Mouse (Mus musculus): ENCODE results near the gene Cers6. TPM values are rescaled to one million over a fixed set of nuclear protein-coding genes. Genes with fewer than 3 reads are reported as not detected.

Cers6 gene
- polyA plus RNA-seq, 1 experiment from 2014 or later: 36.8 TPM

DNA sequence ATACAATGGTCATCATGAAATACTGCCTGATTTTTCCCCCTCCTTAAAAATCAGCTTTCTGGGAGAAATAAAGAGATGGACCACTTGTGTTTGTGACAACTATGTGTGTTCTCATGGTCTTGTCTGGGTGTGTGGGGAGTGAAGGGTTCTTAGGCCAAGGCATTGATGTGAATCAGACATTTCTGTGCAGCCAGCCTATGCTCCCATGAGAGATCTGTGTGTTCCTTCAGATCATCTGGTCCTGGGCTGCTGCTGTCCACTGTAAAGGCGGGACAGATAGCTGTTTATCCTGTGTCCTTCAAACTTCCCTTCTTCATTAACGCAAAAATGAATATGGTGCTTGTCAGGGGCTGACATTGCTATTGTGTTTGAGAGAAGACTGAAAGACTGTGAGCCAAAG is 150.6 kb downstream of the Cers6 start:
- Histone ChIP-seq H3K27ac (no peak overlapping the region), H3K4me2 (no peak overlapping the region), H3K4me3 (replicated peaks) (no peak overlapping the region), H3K4me1 (0 out of 2 replicates have a peak, but pooled peaks cover 9% of the 10 kb centered on the region), H3K9me3 (replicated peaks) (no peaks in the 10 kb centered on the region), H3K9ac (no peak overlapping the region), H3K36me3 (no peaks in the 10 kb centered on the region), H3K27me3 (no peaks in the 10 kb centered on the region)
- WGBS: 82% methylated on average over 2 of the region's 2 CpGs
- ATAC-seq (replicated peaks; ENCODE audit: low FRiP score): no peak

DNA sequence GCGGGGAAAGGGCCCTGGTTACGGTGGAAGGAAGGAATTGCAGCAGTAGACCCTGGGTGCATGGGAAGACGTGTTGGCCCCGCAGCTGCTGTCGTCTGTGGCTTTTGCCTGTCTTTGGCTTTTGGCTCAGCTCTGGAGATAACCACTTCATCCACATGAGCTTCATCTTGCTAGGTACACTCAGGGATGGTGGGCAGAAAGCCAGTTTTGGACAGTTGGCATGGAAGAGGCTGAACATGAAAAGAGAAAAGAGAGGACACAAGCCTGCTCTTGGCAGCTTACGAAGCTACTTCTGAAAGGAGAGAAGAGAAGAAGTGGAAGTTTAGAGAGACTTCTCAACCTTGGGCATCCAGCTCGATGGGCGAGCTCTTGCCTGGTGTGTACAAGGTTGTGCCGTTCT is 153.0 kb downstream of the Cers6 start:
- no peak for ATAC-seq (replicated peaks; ENCODE audit: low FRiP score)
- Histone ChIP-seq H3K9me3 (replicated peaks) (no peaks in the 10 kb centered on the region), H3K4me2 (no peak overlapping the region), H3K4me3 (replicated peaks) (no peak overlapping the region), H3K27me3 (no peaks in the 10 kb centered on the region), H3K27ac (no peak overlapping the region), H3K36me3 (no peaks in the 10 kb centered on the region), H3K4me1 (0 out of 2 replicates have a peak, but pooled peaks cover 9% of the 10 kb centered on the region), H3K9ac (no peak overlapping the region)
- 94% methylated on average over 9 of the region's 9 CpGs for WGBS

DNA sequence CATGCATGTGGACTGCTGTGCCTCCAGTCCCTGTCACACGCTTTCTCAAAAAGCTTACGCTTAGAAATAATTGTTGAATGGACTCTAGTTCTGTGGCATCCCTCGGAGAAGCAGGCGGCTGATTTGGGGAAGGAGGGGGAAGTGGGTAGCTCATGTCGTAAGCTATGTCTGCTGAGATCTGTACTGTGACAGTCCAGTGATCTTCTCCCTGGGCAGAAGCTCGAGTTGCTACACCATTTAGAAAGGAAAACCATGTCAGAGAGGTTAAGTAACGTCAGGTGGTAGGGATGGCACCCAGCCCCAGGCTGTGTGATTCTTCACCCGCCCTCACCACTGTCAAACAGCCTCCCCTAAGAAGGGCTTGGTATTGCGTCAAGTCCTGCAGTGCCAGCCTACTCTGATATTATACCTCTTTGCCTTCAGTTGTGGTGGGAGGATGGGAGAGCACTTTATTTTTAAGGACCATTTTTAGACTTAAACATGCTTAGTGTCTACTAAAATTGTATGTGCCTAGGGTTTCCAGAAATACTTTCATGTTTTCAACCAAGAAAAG is 154.0 kb downstream of the Cers6 start:
- H3K4me1 ChIP-seq: 0 out of 2 replicates have a peak, but pooled peaks cover 9% of the 10 kb centered on the region
- H3K9ac ChIP-seq: no peak overlapping the region
- WGBS: 81% methylated on average over 9 of the region's 9 CpGs
- no peaks in the 10 kb centered on the region for H3K36me3 ChIP-seq
- no peak overlapping the region for H3K4me2 ChIP-seq
- no peaks in the 10 kb centered on the region for H3K27me3 ChIP-seq
- no peaks in the 10 kb centered on the region for H3K9me3 ChIP-seq (replicated peaks)
- H3K4me3 ChIP-seq (replicated peaks): no peak overlapping the region
- H3K27ac ChIP-seq: no peak overlapping the region
- no peak for ATAC-seq (replicated peaks; ENCODE audit: low FRiP score)

DNA sequence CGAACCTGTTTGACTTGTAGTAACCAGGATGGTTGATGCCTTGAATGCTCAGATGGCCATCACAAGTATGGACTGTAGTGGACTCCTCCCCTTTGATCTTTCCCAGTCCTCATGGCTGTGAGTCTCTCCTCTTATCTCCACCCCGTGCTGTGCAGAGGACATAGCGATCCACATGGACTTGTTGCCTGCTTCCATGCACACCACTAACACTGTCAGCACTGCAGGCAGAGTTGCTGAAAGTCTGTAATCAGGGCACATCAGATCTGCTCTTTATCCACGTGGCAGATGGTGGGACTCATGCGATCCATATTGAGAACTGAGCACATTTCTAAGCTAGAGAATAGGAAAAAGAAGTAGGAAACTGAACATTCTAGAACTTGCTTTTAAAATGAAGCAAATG is 154.6 kb downstream of the Cers6 start:
- Histone ChIP-seq H3K27ac (no peak overlapping the region), H3K9me3 (replicated peaks) (no peaks in the 10 kb centered on the region), H3K27me3 (no peaks in the 10 kb centered on the region), H3K9ac (no peak overlapping the region), H3K4me2 (no peak overlapping the region), H3K4me3 (replicated peaks) (no peak overlapping the region), H3K4me1 (0 out of 2 replicates have a peak, but pooled peaks cover 8% of the 10 kb centered on the region), H3K36me3 (no peaks in the 10 kb centered on the region)
- 85% methylated on average over 5 of the region's 5 CpGs for WGBS
- ATAC-seq (replicated peaks; ENCODE audit: low FRiP score): no peak

DNA sequence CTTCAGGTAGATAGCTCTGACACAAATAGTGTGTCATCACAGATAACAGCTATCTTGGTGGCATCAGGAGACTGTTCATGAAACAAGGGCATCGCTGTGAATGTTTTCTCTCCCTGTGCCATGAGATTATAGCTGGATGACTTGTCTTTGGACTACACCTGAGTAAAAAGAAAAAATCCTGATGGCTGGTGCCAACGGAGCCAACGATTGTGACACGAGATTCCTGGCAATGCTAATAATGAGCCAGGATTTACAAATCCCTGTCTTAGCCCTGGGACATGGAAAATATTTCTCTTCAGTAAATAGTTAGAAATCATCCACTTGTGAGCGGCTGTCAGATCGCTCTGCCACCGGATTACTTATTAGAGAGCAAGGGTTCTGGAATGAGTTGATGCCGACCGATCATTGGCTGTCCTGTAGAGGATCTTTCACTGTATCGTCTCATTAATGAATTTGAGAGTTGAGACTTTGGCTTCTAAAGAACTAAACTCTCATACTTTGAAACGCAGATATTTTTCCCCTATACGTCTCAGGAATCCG is 157.9 kb downstream of the Cers6 start:
- H3K4me2 ChIP-seq: no peak overlapping the region
- H3K4me3 ChIP-seq (replicated peaks): no peak overlapping the region
- no peak for ATAC-seq (replicated peaks; ENCODE audit: low FRiP score)
- H3K36me3 ChIP-seq: no peaks in the 10 kb centered on the region
- H3K9me3 ChIP-seq (replicated peaks): no peaks in the 10 kb centered on the region
- H3K27me3 ChIP-seq: no peaks in the 10 kb centered on the region
- no peak overlapping the region for H3K9ac ChIP-seq
- no peak overlapping the region for H3K27ac ChIP-seq
- 87% methylated on average over 13 of the region's 13 CpGs for WGBS
- no peaks in the 10 kb centered on the region for H3K4me1 ChIP-seq

DNA sequence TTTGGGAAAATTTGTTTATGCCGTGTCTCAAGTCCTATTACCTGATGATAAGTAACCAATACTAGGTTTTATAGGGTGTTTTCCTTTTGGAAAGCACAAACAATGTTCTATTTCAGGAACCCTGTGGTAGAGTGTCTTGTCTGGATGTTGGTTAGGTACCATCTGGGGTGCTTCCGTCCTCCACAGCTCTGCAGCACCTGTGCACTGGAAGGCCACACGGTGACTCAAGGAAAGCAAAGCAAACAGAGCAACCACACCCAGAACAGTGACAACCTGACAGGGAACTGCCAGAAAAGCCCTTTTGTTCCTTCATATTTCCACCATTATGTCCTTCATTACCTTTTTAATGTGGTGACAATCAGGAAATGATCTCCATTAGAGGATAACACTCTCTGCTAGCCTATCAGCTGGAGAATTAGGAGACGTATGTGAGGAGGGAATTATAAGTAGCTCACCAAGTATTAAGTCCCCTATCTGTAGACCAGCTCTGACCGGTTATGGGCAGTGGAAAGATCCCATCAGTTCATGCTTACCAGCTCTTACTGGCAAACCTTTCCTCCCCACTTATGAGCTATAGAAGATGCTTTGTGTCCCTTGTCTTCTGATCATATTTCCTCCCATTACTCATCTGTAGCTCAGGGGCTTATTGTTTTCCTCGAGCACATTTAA is 158.7 kb downstream of the Cers6 start:
- Histone ChIP-seq H3K27ac (no peak overlapping the region), H3K4me3 (replicated peaks) (no peak overlapping the region), H3K4me2 (no peak overlapping the region), H3K9me3 (replicated peaks) (no peaks in the 10 kb centered on the region), H3K36me3 (no peaks in the 10 kb centered on the region), H3K9ac (no peak overlapping the region), H3K27me3 (no peaks in the 10 kb centered on the region), H3K4me1 (no peaks in the 10 kb centered on the region)
- 79% methylated on average over 6 of the region's 6 CpGs for WGBS
- ATAC-seq (replicated peaks; ENCODE audit: low FRiP score): no peak

DNA sequence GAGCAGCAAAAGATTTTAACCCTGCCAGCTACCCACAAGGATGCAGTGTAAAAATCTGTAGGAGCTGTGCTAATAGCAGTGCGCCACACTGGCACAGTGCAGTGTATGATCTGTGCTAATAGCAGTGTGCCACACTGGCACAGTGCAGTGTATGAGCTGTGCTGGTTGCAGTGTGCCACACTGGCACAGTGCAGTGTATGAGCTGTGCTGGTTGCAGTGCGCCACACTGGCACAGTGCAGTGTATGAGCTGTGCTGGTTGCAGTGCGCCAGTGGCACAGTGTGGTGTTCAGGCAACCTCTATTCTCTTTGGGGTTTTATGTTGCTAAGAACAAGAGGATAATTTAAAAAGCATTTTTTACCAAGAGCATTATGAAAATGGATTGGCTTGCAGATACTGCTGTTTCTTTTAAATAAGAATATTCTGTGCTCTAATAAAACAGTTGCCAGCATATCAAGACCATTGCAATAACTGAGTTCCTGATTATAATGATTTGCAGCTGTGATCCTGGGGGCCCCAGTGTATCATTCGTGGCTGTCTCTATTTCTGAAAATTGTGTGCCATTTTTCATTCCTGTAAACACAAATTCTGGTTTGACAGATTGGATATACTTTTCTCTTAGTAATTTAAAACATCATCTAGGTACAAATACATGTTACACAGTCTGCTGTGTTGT is 159.5 kb downstream of the Cers6 start:
- Histone ChIP-seq H3K36me3 (no peaks in the 10 kb centered on the region), H3K4me2 (no peak overlapping the region), H3K27me3 (no peaks in the 10 kb centered on the region), H3K4me3 (replicated peaks) (no peak overlapping the region), H3K4me1 (no peaks in the 10 kb centered on the region), H3K9me3 (replicated peaks) (no peaks in the 10 kb centered on the region), H3K27ac (no peak overlapping the region), H3K9ac (no peak overlapping the region)
- no peak for ATAC-seq (replicated peaks; ENCODE audit: low FRiP score)
- 85% methylated on average over 4 of the region's 4 CpGs for WGBS

DNA sequence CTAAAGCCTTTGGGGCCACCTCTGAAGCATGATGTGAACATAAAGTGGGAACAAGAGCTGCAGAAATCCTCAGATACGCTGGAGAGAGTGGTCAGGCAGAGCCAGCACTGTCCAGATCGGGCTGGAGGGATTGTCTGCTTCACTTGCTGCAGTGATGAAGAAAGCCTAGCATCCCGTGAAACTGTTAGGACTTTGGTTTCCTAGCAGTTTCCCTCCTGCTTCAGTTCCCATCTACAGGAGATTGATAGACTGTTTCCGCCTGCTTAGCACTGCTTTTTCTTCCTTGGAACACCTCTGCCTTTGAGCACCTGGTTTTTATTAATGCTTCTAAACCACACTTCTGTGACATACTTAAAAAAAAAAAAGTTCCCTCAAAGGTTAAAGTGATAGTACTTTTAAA is 160.3 kb downstream of the Cers6 start:
- Histone ChIP-seq H3K4me1 (no peaks in the 10 kb centered on the region), H3K36me3 (no peaks in the 10 kb centered on the region), H3K4me2 (no peak overlapping the region), H3K9ac (no peak overlapping the region), H3K4me3 (replicated peaks) (no peak overlapping the region), H3K9me3 (replicated peaks) (no peaks in the 10 kb centered on the region), H3K27me3 (no peaks in the 10 kb centered on the region), H3K27ac (no peak overlapping the region)
- no peak for ATAC-seq (replicated peaks; ENCODE audit: low FRiP score)
- 25% methylated on average over 4 of the region's 4 CpGs for WGBS

DNA sequence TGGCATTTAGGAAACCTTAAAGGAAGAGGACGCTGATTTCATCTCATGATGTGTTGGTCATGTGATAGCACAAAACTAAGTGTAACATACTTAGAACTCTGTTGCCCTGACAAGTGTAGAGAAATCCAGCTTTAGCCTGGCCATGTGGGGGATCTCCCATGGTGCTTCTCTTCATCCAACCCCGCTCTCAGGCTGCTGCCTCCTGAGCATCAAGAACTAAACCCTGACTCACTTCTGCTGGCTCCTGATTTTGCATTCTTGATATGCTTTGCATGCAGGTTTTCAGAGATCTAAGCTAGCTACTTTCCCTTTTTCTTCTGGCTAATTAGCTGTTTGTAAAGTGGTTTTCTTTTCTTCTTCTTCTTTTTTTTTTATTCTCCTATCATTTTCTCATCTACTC is 163.6 kb downstream of the Cers6 start:
- H3K27ac ChIP-seq: no peak overlapping the region
- H3K27me3 ChIP-seq: no peaks in the 10 kb centered on the region
- no peak for ATAC-seq (replicated peaks; ENCODE audit: low FRiP score)
- no peaks in the 10 kb centered on the region for H3K36me3 ChIP-seq
- WGBS: 80% methylated on average over 2 of the region's 2 CpGs
- no peaks in the 10 kb centered on the region for H3K4me1 ChIP-seq
- no peaks in the 10 kb centered on the region for H3K9me3 ChIP-seq (replicated peaks)
- no peak overlapping the region for H3K9ac ChIP-seq
- H3K4me2 ChIP-seq: no peak overlapping the region
- H3K4me3 ChIP-seq (replicated peaks): no peak overlapping the region

DNA sequence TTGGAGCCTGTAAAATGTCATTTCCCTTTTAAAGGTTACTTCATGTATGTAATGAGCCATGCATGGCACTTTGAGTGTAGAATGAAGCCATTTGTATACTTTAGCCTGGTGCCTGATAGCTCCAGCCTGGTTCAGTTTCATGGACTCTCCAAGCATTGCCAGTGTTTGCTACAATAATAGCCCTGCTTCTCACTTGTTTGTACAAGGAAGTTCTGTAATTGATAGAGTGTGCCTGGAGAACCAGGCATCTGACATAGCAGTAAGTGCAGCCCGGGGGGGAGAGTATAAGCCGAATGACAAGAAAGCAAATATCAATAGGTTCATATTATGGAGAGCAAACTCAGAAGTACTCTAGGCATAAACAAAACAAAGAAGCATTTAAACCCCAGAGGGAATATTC is 171.3 kb downstream of the Cers6 start:
- 45% methylated on average over 2 of the region's 2 CpGs for WGBS
- 0 out of 2 replicates have a peak, but pooled peaks have one; percentile 29 for ATAC-seq (replicated peaks; ENCODE audit: low FRiP score)
- no peaks in the 10 kb centered on the region for H3K9me3 ChIP-seq (replicated peaks)
- no peak overlapping the region for H3K27ac ChIP-seq
- no peak overlapping the region for H3K4me2 ChIP-seq
- H3K4me1 ChIP-seq: no peaks in the 10 kb centered on the region
- H3K9ac ChIP-seq: no peak overlapping the region
- H3K4me3 ChIP-seq (replicated peaks): no peak overlapping the region
- no peaks in the 10 kb centered on the region for H3K36me3 ChIP-seq
- no peaks in the 10 kb centered on the region for H3K27me3 ChIP-seq

DNA sequence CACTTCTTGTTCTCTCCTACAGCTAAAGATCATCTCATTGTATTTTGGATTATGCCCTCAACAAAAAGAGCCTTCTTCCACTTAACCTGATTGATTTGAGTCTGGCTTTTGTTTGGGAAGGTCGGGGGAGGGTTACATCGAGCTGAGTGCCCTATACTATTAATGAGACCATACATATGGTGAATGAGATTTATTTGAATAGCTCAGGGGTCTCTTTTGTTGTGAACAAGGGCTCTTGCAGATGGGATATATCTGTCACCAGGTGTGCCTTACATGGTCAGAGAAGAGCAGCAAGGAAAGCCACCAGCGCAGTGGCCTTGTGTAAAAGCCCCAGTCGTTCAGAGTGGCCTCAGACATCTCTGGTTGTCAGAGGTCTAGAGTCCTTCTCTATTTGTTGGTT is 174.2 kb downstream of the Cers6 start:
- Histone ChIP-seq H3K9me3 (replicated peaks) (no peaks in the 10 kb centered on the region), H3K4me2 (no peak overlapping the region), H3K27me3 (no peaks in the 10 kb centered on the region), H3K4me1 (no peaks in the 10 kb centered on the region), H3K9ac (no peak overlapping the region), H3K4me3 (replicated peaks) (no peak overlapping the region), H3K27ac (no peak overlapping the region), H3K36me3 (no peaks in the 10 kb centered on the region)
- 44% methylated on average over 4 of the region's 4 CpGs for WGBS
- no peak for ATAC-seq (replicated peaks; ENCODE audit: low FRiP score)

DNA sequence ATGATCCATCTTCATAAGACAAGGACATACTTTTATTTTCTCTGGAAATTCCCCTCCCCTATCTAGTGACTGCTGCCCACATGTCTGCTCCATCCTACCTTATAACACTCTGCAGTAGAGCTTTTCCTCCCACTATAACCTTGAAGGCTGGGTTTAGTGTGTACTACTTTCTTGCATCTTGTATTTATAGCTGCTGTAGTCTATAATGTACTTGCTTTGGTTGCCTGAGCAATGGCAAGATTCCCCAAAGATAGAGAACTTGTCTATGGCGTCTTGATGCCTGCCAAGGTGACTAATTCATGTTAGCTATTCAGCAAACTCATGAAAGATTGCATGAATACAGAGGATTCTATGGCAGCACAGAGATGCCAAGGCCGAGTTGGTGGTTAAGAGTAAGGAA is 176.1 kb downstream of the Cers6 start:
- H3K9ac ChIP-seq: no peak overlapping the region
- no peak for ATAC-seq (replicated peaks; ENCODE audit: low FRiP score)
- H3K4me3 ChIP-seq (replicated peaks): no peak overlapping the region
- no peaks in the 10 kb centered on the region for H3K4me1 ChIP-seq
- no peaks in the 10 kb centered on the region for H3K27me3 ChIP-seq
- no peaks in the 10 kb centered on the region for H3K36me3 ChIP-seq
- H3K27ac ChIP-seq: no peak overlapping the region
- no peaks in the 10 kb centered on the region for H3K9me3 ChIP-seq (replicated peaks)
- no peak overlapping the region for H3K4me2 ChIP-seq
- 86% methylated on average over 2 of the region's 2 CpGs for WGBS

All from kidney, embryonic 15.5 days (tissue).